Mouse (Mus musculus) NIH3T3 (cell line): ENCODE results near the gene Pdzd2.
"Not testable (repeated sequence)": the region's sequence is repeated elsewhere in the genome, so short reads cannot be mapped to it uniquely, and the experiment has no call there.

Experiments used
- DNase-seq: peaks from one replicate; pipeline ENCODE4 v3.0.0-alpha.2; 2012; ENCODE audit warnings: low read depth

Gene Pdzd2

DNA sequence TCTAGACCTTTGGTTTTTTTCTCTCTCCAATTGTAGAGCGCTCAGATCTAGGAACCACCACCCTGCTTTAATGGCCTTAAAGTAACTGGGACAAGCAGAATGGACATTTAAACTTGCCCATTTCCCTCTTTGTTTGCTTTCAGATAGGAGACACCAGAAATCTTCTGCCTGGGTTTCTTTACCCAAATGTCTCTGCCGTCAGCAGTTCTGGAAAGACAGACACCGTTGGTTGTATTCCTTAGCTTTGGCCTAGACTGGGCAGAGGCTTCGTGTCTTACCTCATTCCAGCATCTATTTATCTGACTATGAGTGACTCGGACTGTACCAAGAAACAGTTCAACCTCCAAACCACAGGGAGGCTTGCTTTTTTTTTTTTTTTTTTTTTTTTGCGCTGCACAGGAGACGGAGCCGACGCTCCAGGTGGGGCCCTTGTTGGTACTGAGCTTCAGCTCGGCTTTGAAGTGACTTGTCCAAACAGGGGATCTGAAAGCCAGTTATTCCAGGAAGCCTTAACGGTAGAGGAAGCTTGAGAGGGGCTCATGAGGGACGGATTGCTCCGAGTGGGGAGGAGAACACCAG lies 363.1 kb downstream of the Pdzd2 start:
- no peak for DNase-seq

- peak; percentile 72 for DNase-seq
These were observed 363.9 kb downstream of the Pdzd2 start for GRCm38 (mm10) chr15:12375641-12376311.

GRCm38 (mm10) chr15:12374916-12375315 lies 364.8 kb downstream of the Pdzd2 start:
- DNase-seq = no peak

- DNase-seq = no peak
These were observed 365.8 kb downstream of the Pdzd2 start for GRCm38 (mm10) chr15:12373918-12374317.

GRCm38 (mm10) chr15:12373496-12373895 lies 366.2 kb downstream of the Pdzd2 start:
- DNase-seq = no peak

- DNase-seq = peak; percentile 84
These were observed 368.5 kb downstream of the Pdzd2 start for GRCm38 (mm10) chr15:12371183-12371582.

DNA sequence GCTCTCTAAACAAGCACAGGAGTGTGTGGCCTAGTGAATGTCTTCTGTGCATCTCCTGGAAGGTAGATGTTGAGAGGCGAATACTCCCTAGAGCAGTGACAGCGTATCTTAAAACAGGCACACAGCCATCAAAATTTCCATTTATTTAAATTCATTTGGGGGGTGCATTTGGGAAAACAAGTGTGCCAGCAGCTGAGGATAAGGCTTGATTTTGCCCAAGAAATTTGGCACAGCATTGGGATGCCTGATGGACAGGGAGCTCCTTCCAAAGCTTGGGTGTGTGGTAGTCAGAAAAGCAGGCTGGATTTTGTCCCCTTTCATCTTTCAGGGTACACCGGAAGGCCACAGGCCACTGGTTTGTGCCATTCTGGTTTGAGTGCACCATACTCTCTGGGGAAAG lies 369.6 kb downstream of the Pdzd2 start:
- DNase-seq = no peak

DNA sequence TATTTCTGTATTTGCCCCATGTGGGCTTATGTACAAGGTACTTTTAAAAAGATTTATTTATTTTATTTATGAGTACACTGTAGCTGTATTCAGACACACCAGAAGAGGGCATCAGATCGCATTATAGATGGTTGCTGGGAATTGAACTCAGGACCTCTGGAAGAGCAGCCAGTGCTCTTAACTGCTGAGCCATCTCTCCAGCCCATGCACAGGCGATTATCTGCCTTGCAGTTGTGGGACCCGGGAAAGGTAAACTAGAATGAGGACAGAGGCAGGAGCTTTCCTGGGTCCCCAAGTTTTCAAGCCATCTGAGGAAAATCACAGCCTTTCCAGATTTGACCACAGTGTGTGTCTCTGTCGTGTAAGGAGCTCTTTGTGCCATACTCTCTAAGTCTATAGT lies 370.9 kb downstream of the Pdzd2 start:
- no peak for DNase-seq

DNA sequence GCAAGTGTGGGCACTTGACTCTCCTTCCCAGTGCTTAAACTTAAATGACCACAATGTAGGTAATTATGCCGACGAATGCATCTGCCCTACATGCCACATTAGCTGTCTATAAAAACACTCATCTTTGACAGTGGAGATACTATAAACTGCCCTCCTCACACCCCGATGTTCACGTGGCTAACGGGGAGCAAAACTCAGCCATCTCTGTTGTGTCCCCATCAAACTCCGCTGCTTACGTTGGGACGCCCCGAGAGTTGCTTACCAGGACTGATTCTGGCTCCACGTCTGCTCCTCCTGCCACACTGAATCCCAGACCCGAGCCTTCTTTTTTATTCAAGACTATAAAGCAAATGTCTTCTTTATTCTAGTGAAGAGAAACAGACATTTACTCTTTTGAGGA lies 371.4 kb downstream of the Pdzd2 start:
- DNase-seq = no peak

DNA sequence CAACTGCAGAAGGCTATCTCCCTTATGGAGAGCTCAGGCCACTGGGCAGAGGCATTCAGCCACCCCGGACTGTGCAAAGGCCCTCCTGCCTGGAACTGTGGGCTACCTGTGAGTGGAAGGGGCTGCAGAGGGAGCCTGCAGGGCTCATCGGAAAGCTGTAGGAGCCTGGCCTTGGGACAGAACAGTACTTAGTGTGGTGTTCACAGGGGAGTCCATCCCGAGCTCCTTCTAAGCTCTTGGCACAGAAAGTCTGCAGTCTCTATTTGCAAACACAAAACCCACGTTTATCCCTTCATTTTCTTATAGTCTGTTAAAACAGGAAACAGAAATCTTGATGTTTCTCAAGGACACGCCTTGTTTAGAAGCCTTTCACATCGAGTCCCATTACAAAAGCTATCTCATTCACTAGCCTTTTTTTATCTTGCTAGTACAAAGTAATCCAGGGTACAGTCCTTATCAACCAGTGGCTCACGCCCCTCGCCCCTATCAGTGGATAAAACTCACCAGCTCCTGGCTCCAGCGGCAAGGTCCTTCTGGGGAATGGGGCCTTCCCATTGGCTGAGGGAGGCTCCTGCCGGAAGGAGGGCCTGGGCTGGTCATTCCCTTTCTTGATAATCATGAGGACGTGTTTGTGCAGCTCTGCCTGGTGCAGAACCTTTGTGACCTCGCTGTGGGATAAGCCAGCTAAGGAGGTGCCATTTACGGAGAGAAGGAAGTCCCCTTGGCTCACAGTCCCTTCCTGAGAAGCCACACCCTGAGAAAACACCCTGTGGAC lies 372.2 kb downstream of the Pdzd2 start:
- no peak for DNase-seq

DNA sequence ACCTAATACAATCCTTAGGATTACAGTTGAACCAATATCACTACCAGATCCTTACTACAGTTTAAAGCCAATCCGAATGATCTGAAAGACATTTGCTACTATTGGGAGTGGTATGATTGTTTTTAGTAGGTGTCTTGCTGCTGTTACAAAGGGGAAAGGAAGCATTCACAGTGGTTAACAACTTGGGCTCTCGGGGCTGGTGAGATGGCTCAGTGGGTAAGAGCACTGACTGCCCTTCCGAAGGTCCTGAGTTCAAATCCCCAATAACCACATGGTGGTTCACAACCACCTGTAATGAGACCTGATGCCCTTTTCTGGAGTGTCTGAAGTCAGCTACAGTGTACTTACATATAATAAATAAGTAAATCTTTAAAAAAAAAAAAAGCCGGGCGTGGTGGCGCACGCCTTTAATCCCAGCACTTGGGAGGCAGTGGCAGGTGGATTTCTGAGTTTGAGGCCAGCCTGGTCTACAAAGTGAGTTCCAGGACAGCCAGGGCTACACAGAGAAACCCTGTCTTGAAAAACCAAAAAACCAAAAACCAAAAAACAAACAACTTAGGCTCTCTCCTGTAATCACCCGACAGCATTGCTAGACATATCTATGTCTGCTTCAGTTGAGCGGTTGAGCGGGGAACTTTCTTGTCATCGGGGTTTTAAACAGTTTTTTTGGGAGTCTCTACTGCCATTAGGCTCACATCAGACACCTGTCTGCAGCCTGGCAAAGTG lies 373.0 kb downstream of the Pdzd2 start:
- not testable (repeated sequence) for DNase-seq

GRCm38 (mm10) chr15:12366072-12366469 lies 373.7 kb downstream of the Pdzd2 start:
- no peak for DNase-seq

DNA sequence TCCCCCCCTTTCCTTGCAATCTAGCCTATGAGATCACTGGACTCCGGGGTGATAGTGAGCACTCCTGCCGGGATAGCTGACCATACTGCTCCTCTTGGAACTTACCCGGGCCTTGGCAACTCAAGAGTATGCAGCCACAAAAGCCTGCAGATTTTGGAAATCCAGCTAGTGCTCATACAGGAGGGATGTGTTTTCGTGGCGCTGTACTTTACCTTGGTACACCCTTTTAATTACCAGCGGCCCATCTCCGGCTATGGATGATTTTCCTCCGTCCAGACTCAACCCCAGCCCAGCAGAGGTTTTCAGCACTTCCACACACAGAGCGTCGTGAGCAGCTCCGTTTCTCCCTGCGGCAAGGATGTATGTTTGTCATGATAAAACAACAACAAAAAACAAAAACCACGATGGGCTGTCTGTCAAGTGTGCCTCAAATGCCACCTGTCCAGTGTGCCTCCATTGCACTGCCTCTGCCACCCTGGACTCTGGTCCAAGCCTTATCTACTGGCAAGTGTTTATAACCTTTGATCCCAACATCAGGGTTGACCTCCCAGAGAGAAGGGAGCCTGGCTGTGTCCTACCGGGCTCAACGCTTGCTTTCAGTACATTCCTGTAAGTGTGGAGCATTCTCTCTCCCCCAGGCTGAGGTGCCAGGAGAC lies 374.2 kb downstream of the Pdzd2 start:
- no peak for DNase-seq

DNA sequence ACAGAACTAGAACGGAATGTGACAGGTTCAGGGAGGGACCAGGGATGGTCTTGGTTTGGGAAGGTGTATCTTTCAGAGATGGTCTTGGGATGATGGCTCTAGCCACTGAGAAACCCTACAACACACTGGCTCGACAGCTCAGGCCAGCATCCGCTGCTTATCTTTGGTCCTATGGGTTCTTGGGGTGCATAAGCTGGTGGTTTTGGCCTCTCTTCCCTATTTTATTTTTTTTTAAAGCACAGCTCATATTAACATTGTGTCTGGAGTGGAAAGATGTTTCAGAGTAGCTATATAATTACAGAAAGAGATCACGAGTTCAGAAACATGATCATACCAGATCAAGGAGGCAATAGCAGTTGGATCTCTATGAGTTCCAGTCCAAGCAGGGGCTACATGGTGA lies 375.6 kb downstream of the Pdzd2 start:
- DNase-seq = no peak

DNA sequence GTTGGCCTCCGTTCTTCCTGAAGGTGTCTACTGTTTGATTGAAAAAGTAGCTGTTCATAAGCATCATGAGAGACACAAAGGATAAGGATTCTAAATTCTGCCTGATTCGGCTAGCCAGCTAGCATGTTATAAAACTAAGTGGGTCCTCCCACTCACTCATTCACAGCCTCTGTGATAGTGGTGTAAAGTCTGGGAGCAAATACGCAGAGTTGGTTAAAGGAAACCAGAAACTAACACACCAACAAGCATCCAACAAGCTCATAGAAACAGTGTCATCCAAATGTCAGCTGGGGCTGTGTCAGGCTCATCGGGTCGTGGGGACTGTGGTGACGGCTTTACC lies 377.1 kb downstream of the Pdzd2 start:
- no peak for DNase-seq

GRCm38 (mm10) chr15:12362001-12362700 lies 377.6 kb downstream of the Pdzd2 start:
- DNase-seq = no peak

DNA sequence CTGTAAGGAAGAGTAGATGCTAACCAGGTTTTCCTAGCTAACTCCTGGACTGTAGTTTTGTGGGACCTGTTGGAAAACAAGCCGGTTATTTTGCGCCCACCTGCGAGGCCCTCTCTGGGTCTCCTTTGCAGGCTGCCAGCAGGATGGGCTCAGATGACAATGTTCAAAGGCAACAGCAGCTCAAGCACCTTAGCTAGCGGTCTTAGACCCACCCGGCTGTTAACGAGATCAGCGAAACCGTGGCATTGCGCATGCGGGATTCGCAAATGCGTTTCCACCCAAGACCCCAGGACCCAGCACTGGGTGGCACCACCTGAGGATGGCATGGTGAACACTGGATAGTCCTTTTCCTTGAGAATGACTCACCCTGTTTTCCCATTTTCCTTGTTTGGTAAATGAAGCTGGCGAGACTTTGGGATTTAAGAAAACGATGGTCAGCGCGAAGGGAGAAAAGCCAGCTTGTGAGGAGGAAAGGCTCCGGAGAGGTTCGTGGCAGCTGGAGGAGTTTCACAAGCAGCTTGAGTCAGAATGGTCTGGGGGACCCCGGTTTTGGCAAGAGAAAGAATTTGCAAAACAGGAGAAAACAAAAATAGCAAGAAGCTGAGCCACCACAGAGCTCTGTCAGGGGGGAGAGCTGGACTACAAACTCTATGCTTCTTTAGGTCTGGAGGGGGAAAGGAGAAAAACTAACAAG lies 379.1 kb downstream of the Pdzd2 start:
- DNase-seq = peak; percentile 38

- DNase-seq = no peak
These were observed 381.3 kb downstream of the Pdzd2 start for GRCm38 (mm10) chr15:12358384-12358783.

- DNase-seq = no peak
These were observed 382.3 kb downstream of the Pdzd2 start for GRCm38 (mm10) chr15:12357459-12357858.

DNA sequence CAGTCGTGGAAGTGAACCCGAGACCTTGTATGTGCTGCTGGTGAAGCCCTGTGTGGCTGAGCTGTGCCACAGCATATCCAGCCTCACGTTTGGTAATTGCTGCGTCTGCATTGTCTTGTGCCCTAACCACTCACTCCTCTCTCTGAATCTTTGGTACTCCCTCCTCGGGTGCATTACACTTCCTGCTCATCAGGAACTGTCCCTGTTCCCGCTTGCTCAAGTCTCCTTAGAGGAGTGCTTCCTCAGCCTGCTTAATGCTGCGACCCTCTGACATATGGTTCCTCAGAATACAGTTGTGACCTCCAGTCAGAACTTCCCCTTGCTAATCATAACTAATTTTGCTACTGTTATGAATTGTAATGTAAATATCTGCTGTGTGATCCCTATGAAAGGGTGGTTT lies 383.8 kb downstream of the Pdzd2 start:
- DNase-seq = no peak

- DNase-seq = no peak
These were observed 384.5 kb downstream of the Pdzd2 start for GRCm38 (mm10) chr15:12355261-12355660.
